Mouse (Mus musculus): ENCODE results near the gene Trim62. TPM values are rescaled to one million over a fixed set of nuclear protein-coding genes. Genes with fewer than 3 reads are reported as not detected.
A peak's percentile ranks its signal among the peaks of the same experiment; 100 is the strongest.

Trim62 gene
- polyA plus RNA-seq, 1 experiment from 2014 or later = 2.1 TPM

- Histone ChIP-seq H3K36me3 (ENCODE audit: control insufficient read depth, insufficient read depth) (no peaks in the 10 kb centered on the region), H3K9me3 (ENCODE audit: control insufficient read depth) (no peaks in the 10 kb centered on the region), H3K4me2 (replicated peaks; ENCODE audit: low read depth) (no peak overlapping the region), H3K4me3 (ENCODE audit: low read depth, low read length) (no peak overlapping the region), H3K9ac (ENCODE audit: low read depth, low read length) (no peak overlapping the region), H3K27me3 (replicated peaks; ENCODE audit: control insufficient read depth, insufficient read depth, low read length) (peaks cover 10% of the 10 kb centered on the region; the same call in 1 of the 2 replicates), H3K4me1 (replicated peaks; ENCODE audit: control insufficient read depth, insufficient read depth, low read length) (0 out of 2 replicates have a peak, but pooled peaks cover 4% of the 10 kb centered on the region), H3K27ac (ENCODE audit: low read depth, low read length) (no peak overlapping the region)
- WGBS = 36% methylated on average over 13 of the region's 13 CpGs
- no peak for TF ChIP-seq CTCF (IDR thresholded peaks at IDR 0.05; ENCODE audit: low read depth)
- no peak for ATAC-seq
Measured at GRCm38 (mm10) chr4:128878901-128879491, 4.4 kb upstream of the Trim62 start.

GRCm38 (mm10) chr4:128883801-128884710 lies 676 bp downstream of the Trim62 start:
- H3K9me3 ChIP-seq (ENCODE audit: control insufficient read depth) = no peaks in the 10 kb centered on the region
- H3K27ac ChIP-seq (ENCODE audit: low read depth, low read length) = no peak overlapping the region
- H3K4me1 ChIP-seq (replicated peaks; ENCODE audit: control insufficient read depth, insufficient read depth, low read length) = peaks cover 10% of the 10 kb centered on the region; the same call in 1 of the 2 replicates
- H3K4me2 ChIP-seq (replicated peaks; ENCODE audit: low read depth) = peak overlapping the region; percentile 100
- H3K36me3 ChIP-seq (ENCODE audit: control insufficient read depth, insufficient read depth) = no peaks in the 10 kb centered on the region
- under 1% methylated on average over 83 of the region's 94 CpGs for WGBS
- H3K4me3 ChIP-seq (ENCODE audit: low read depth, low read length) = peak overlapping the region; percentile 61
- H3K9ac ChIP-seq (ENCODE audit: low read depth, low read length) = peak overlapping the region; percentile 38
- H3K27me3 ChIP-seq (replicated peaks; ENCODE audit: control insufficient read depth, insufficient read depth, low read length) = 0 out of 2 replicates have a peak, but pooled peaks cover 4% of the 10 kb centered on the region
- peak; percentile 31 for ATAC-seq
- no peak for TF ChIP-seq CTCF (IDR thresholded peaks at IDR 0.05; ENCODE audit: low read depth)

- ATAC-seq = no peak
- peak overlapping the region; percentile 100 for H3K4me2 ChIP-seq (replicated peaks; ENCODE audit: low read depth)
- H3K36me3 ChIP-seq (ENCODE audit: control insufficient read depth, insufficient read depth) = no peaks in the 10 kb centered on the region
- no peaks in the 10 kb centered on the region for H3K9me3 ChIP-seq (ENCODE audit: control insufficient read depth)
- no peak for TF ChIP-seq CTCF (IDR thresholded peaks at IDR 0.05; ENCODE audit: low read depth)
- H3K27ac ChIP-seq (ENCODE audit: low read depth, low read length) = no peak overlapping the region
- H3K9ac ChIP-seq (ENCODE audit: low read depth, low read length) = no peak overlapping the region
- H3K4me3 ChIP-seq (ENCODE audit: low read depth, low read length) = peak overlapping the region; percentile 61
- no peaks in the 10 kb centered on the region for H3K27me3 ChIP-seq (replicated peaks; ENCODE audit: control insufficient read depth, insufficient read depth, low read length)
- peaks cover 10% of the 10 kb centered on the region; the same call in 1 of the 2 replicates for H3K4me1 ChIP-seq (replicated peaks; ENCODE audit: control insufficient read depth, insufficient read depth, low read length)
- 56% methylated on average over 5 of the region's 5 CpGs for WGBS
Measured at GRCm38 (mm10) chr4:128884711-128885095, 1.3 kb downstream of the Trim62 start.

GRCm38 (mm10) chr4:128885540-128885939 lies 2.2 kb downstream of the Trim62 start:
- Histone ChIP-seq H3K9me3 (ENCODE audit: control insufficient read depth) (no peaks in the 10 kb centered on the region), H3K27me3 (replicated peaks; ENCODE audit: control insufficient read depth, insufficient read depth, low read length) (no peaks in the 10 kb centered on the region), H3K4me2 (replicated peaks; ENCODE audit: low read depth) (no peak overlapping the region), H3K4me1 (replicated peaks; ENCODE audit: control insufficient read depth, insufficient read depth, low read length) (peaks cover 10% of the 10 kb centered on the region; the same call in 1 of the 2 replicates), H3K9ac (ENCODE audit: low read depth, low read length) (no peak overlapping the region), H3K27ac (ENCODE audit: low read depth, low read length) (no peak overlapping the region), H3K36me3 (ENCODE audit: control insufficient read depth, insufficient read depth) (no peaks in the 10 kb centered on the region), H3K4me3 (ENCODE audit: low read depth, low read length) (no peak overlapping the region)
- no peak for TF ChIP-seq CTCF (IDR thresholded peaks at IDR 0.05; ENCODE audit: low read depth)
- 95% methylated on average over 8 of the region's 8 CpGs for WGBS
- ATAC-seq = no peak

- Histone ChIP-seq H3K4me1 (replicated peaks; ENCODE audit: control insufficient read depth, insufficient read depth, low read length) (peaks cover 10% of the 10 kb centered on the region; the same call in 1 of the 2 replicates), H3K27me3 (replicated peaks; ENCODE audit: control insufficient read depth, insufficient read depth, low read length) (no peaks in the 10 kb centered on the region), H3K9ac (ENCODE audit: low read depth, low read length) (no peak overlapping the region), H3K36me3 (ENCODE audit: control insufficient read depth, insufficient read depth) (no peaks in the 10 kb centered on the region), H3K4me3 (ENCODE audit: low read depth, low read length) (no peak overlapping the region), H3K4me2 (replicated peaks; ENCODE audit: low read depth) (no peak overlapping the region), H3K9me3 (ENCODE audit: control insufficient read depth) (no peaks in the 10 kb centered on the region), H3K27ac (ENCODE audit: low read depth, low read length) (no peak overlapping the region)
- no peak for TF ChIP-seq CTCF (IDR thresholded peaks at IDR 0.05; ENCODE audit: low read depth)
- 67% methylated on average over 5 of the region's 5 CpGs for WGBS
- no peak for ATAC-seq
Measured at GRCm38 (mm10) chr4:128886571-128886970, 3.2 kb downstream of the Trim62 start.

GRCm38 (mm10) chr4:128887026-128887425 lies 3.6 kb downstream of the Trim62 start:
- TF ChIP-seq CTCF (IDR thresholded peaks at IDR 0.05; ENCODE audit: low read depth) = no peak
- WGBS = 76% methylated on average over 10 of the region's 10 CpGs
- ATAC-seq = no peak
- Histone ChIP-seq H3K4me2 (replicated peaks; ENCODE audit: low read depth) (no peak overlapping the region), H3K9me3 (ENCODE audit: control insufficient read depth) (no peaks in the 10 kb centered on the region), H3K4me3 (ENCODE audit: low read depth, low read length) (no peak overlapping the region), H3K4me1 (replicated peaks; ENCODE audit: control insufficient read depth, insufficient read depth, low read length) (peaks cover 10% of the 10 kb centered on the region; the same call in 1 of the 2 replicates), H3K36me3 (ENCODE audit: control insufficient read depth, insufficient read depth) (no peaks in the 10 kb centered on the region), H3K27me3 (replicated peaks; ENCODE audit: control insufficient read depth, insufficient read depth, low read length) (no peaks in the 10 kb centered on the region), H3K9ac (ENCODE audit: low read depth, low read length) (no peak overlapping the region), H3K27ac (ENCODE audit: low read depth, low read length) (no peak overlapping the region)

Data from intestine, postnatal 0 days (tissue).